Mouse (Mus musculus): ENCODE measurements around the gene Magi3.

DNA sequence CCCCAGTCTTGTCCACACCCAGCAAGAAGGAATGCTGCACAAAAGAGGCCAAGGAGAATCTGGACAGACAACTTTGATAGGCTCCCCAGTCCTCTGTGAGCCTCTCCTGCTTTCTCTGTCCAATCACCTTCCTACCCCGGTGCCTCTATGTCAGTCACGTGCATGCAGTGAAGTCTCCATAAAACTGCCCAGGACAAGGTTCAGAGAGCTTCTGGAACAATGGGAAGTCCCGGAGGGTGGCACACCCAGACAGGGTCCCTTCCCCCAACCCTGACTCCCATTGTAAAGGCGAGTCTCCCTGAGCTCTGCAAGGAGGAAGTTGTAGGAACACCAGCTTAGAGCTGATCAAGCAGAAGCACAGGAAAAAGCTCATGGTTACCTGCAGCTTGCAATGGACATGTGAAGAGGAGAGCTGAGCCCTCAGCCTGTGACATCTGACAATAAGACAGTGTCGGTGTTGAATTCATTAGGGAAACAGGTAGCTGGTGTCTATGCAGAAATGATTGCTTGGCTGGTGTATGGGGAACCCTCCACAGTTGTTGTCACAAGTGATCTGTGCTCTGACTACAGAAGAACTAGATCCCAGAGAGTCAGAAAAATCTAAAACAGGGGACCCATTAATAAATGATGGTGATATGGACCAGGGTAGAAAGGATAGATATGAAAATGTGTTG, 7.4 kb upstream of the Magi3 start:
- no peak for TF ChIP-seq CTCF (IDR thresholded peaks at IDR 0.05; ENCODE audit: low read depth, low read length)
- no peak for TF ChIP-seq POLR2A (IDR thresholded peaks at IDR 0.05; ENCODE audit: borderline replicate concordance, low read depth, low read length)

Measured in bone marrow macrophage, adult 2 months (primary cell).